Mouse (Mus musculus) limb, embryonic 14.5 days (tissue): Measurements from ENCODE around the gene Dusp16. TPM values are rescaled to one million over a fixed set of nuclear protein-coding genes. Genes with fewer than 3 reads are reported as not detected.
"Not testable (repeated sequence)": the region's sequence is repeated elsewhere in the genome, so short reads cannot be mapped to it uniquely, and the experiment has no call there.

Experiments
- ATAC-seq: fragments of 200-750 bp; cut with Nextera tagmentation; 2 replicates; pipeline ENCODE4 v1.8.0; 2017; ENCODE audit warnings: low read depth, moderate number of reproducible peaks, moderate TSS enrichment; ENCODE audit not compliant: low FRiP score
- DNase-seq: peaks from one replicate; pipeline ENCODE4 v3.0.0-alpha.2; 2015; ENCODE audit warnings: low spot score
- H3K27ac ChIP-seq: fragments of 300-500 bp; sonication (generic); replicated peaks from 2 replicates; pipeline ENCODE4 v1.5.1; 2014; ENCODE audit warnings: low read depth, mild to moderate bottlenecking, low read length, moderate library complexity, mixed read lengths
- H3K27me3 ChIP-seq: fragments of 300-500 bp; sonication (generic); 2 replicates; pipeline ENCODE4 v1.6.1; 2014; ENCODE audit warnings: low read length, mixed read lengths; ENCODE audit not compliant: control insufficient read depth, insufficient read depth
- H3K36me3 ChIP-seq: fragments of 300-500 bp; sonication (generic); 2 replicates; pipeline ENCODE4 v1.6.1; 2014; ENCODE audit warnings: mild to moderate bottlenecking, low read length, moderate library complexity, mixed read lengths; ENCODE audit not compliant: control insufficient read depth, insufficient read depth
- H3K4me1 ChIP-seq: fragments of 300-500 bp; sonication (generic); 2 replicates; pipeline ENCODE4 v1.6.1; 2014; ENCODE audit warnings: antibody characterized with exemption, low read length, mixed read lengths; ENCODE audit not compliant: control insufficient read depth, insufficient read depth
- H3K4me2 ChIP-seq: fragments of 300-500 bp; sonication (generic); replicated peaks from 2 replicates; pipeline ENCODE4 v1.6.1; 2014; ENCODE audit warnings: low read depth, mild to moderate bottlenecking, low read length, moderate library complexity; ENCODE audit not compliant: severe bottlenecking
- H3K4me3 ChIP-seq: fragments of 300-500 bp; sonication (generic); replicated peaks from 2 replicates; pipeline ENCODE4 v1.5.1; 2014; ENCODE audit warnings: low read length
- H3K9ac ChIP-seq: fragments of 300-500 bp; sonication (generic); 2 replicates; pipeline ENCODE4 v1.6.1; 2014; ENCODE audit warnings: mild to moderate bottlenecking, low read depth, low read length, moderate library complexity; ENCODE audit not compliant: severe bottlenecking
- H3K9me3 ChIP-seq: fragments of 300-500 bp; sonication (generic); 2 replicates; pipeline ENCODE4 v1.6.1; 2016; ENCODE audit warnings: low read length; ENCODE audit not compliant: control insufficient read depth
- POLR2A ChIP-seq: fragments of 200-500 bp; IDR thresholded peaks from 2 replicates; pipeline ENCODE4 v1.8.0; 2012; ENCODE audit warnings: inconsistent platforms, mild to moderate bottlenecking, moderate library complexity, borderline replicate concordance; ENCODE audit not compliant: insufficient read depth, insufficient read length; ENCODE audit errors: extremely low read depth
- WGBS: fragments of 180-500 bp; shearing (Covaris S2); extraction: QIAGEN DNeasy Blood & Tissue Kit; methylation state at CpG from one replicate; pipeline ENCODE4 v1.1.7; 2014; 5-methylcytosine and 5-hydroxymethylcytosine counted together
- polyA plus RNA-seq, 2 experiments: library from polyadenylated mRNA; depleted of rRNA in 1 of 2; stranded (reverse) in 1 of 2; unstranded in 1 of 2; fragments of >200 nt; fragmentation: Nextera tagmentation in 1 of 2; extraction: Ambion mirVana in 1 of 2; gene quantifications; 2 replicates each; pipeline versions ENCODE4 v1.2.1 to v1.2.3; 2012 to 2014

Dusp16 gene
- polyA plus RNA-seq, 2 experiments: 19.2 to 24.6 TPM

GRCm38 (mm10) chr6:134684354-134684915 lies 108.0 kb downstream of the Dusp16 start:
- 84% methylated on average over 6 of the region's 6 CpGs for WGBS
- H3K4me2 ChIP-seq: no peak overlapping the region
- no peak overlapping the region for H3K4me3 ChIP-seq
- no peaks in the 10 kb centered on the region for H3K27me3 ChIP-seq
- no peaks in the 10 kb centered on the region for H3K9me3 ChIP-seq
- no peak for ATAC-seq
- no peak overlapping the region for H3K9ac ChIP-seq
- DNase-seq: no peak
- no peaks in the 10 kb centered on the region for H3K36me3 ChIP-seq
- no peak overlapping the region for H3K27ac ChIP-seq
- TF ChIP-seq POLR2A: no peak
- no peaks in the 10 kb centered on the region for H3K4me1 ChIP-seq

- H3K36me3 ChIP-seq, H3K27me3 ChIP-seq, H3K9me3 ChIP-seq, H3K27ac ChIP-seq, H3K4me1 ChIP-seq, H3K4me3 ChIP-seq, ATAC-seq, DNase-seq, H3K4me2 ChIP-seq, H3K9ac ChIP-seq: not testable (repeated sequence)
- WGBS: 87% methylated on average over 4 of the region's 4 CpGs
These were observed 113.1 kb downstream of the Dusp16 start for GRCm38 (mm10) chr6:134679330-134679729.

- no peak overlapping the region for H3K4me3 ChIP-seq
- no peak overlapping the region for H3K9ac ChIP-seq
- TF ChIP-seq POLR2A: no peak
- H3K27ac ChIP-seq: no peak overlapping the region
- WGBS: 88% methylated on average over 3 of the region's 3 CpGs
- H3K36me3 ChIP-seq: no peaks in the 10 kb centered on the region
- DNase-seq: no peak
- H3K9me3 ChIP-seq: no peaks in the 10 kb centered on the region
- no peaks in the 10 kb centered on the region for H3K4me1 ChIP-seq
- no peak for ATAC-seq
- H3K4me2 ChIP-seq: no peak overlapping the region
- no peaks in the 10 kb centered on the region for H3K27me3 ChIP-seq
These were observed 114.4 kb downstream of the Dusp16 start for GRCm38 (mm10) chr6:134678037-134678436.

GRCm38 (mm10) chr6:134677504-134677903 lies 114.9 kb downstream of the Dusp16 start:
- ATAC-seq: no peak
- 77% methylated on average over 4 of the region's 4 CpGs for WGBS
- no peak for DNase-seq
- no peaks in the 10 kb centered on the region for H3K9me3 ChIP-seq
- H3K4me2 ChIP-seq: no peak overlapping the region
- no peak for TF ChIP-seq POLR2A
- no peaks in the 10 kb centered on the region for H3K36me3 ChIP-seq
- no peak overlapping the region for H3K4me3 ChIP-seq
- H3K27me3 ChIP-seq: no peaks in the 10 kb centered on the region
- no peak overlapping the region for H3K27ac ChIP-seq
- H3K4me1 ChIP-seq: no peaks in the 10 kb centered on the region
- no peak overlapping the region for H3K9ac ChIP-seq

GRCm38 (mm10) chr6:134673712-134674111 lies 118.7 kb downstream of the Dusp16 start:
- not testable (repeated sequence) for H3K9me3 ChIP-seq, H3K9ac ChIP-seq, H3K4me3 ChIP-seq, H3K4me2 ChIP-seq, H3K4me1 ChIP-seq, H3K27ac ChIP-seq, H3K36me3 ChIP-seq, H3K27me3 ChIP-seq, DNase-seq, ATAC-seq
- 79% methylated on average over 8 of the region's 8 CpGs for WGBS

- no peak for DNase-seq
- no peaks in the 10 kb centered on the region for H3K27me3 ChIP-seq
- no peak overlapping the region for H3K4me2 ChIP-seq
- no peak overlapping the region for H3K9ac ChIP-seq
- no peak overlapping the region for H3K27ac ChIP-seq
- no peaks in the 10 kb centered on the region for H3K36me3 ChIP-seq
- no peak for TF ChIP-seq POLR2A
- no peaks in the 10 kb centered on the region for H3K4me1 ChIP-seq
- H3K9me3 ChIP-seq: no peaks in the 10 kb centered on the region
- 75% methylated on average over 4 of the region's 4 CpGs for WGBS
- ATAC-seq: no peak
- H3K4me3 ChIP-seq: no peak overlapping the region
These were observed 121.5 kb downstream of the Dusp16 start for GRCm38 (mm10) chr6:134670881-134671411.
